Mouse (Mus musculus): Measurements from ENCODE around the gene H6pd. TPM values are rescaled to one million over a fixed set of nuclear protein-coding genes. Genes with fewer than 3 reads are reported as not detected.
A peak's percentile ranks its signal among the peaks of the same experiment; 100 is the strongest.

H6pd gene
- 2.1 and 2.5 TPM in 2 replicates for polyA plus RNA-seq (2014; fragmentation: Nextera tagmentation; extraction: Ambion mirVana)

GRCm38 (mm10) chr4:150008853-150009586 is at the start of gene H6pd:
Gene H6pd, minus strand, starts transcription at chr4:150009023.
- 5% methylated on average over 52 of the region's 52 CpGs for WGBS
- H3K36me3 ChIP-seq (ENCODE audit: control insufficient read depth, insufficient read depth, low read length) = no peaks in the 10 kb centered on the region
- H3K9ac ChIP-seq (ENCODE audit: low read length) = peak within 1 kb of the TSS; percentile 84
- ATAC-seq (replicated peaks; ENCODE audit: low FRiP score) (peak; percentile 91), DNase-seq (ENCODE audit: low spot score) (peak; percentile 94)
- H3K27me3 ChIP-seq (ENCODE audit: control insufficient read depth, insufficient read depth, low read length) = no peaks in the 10 kb centered on the region
- peak within 1 kb of the TSS; percentile 71 for H3K27ac ChIP-seq (ENCODE audit: low read depth, low read length)
- no peaks in the 10 kb centered on the region for H3K4me1 ChIP-seq (replicated peaks; ENCODE audit: control insufficient read depth, insufficient read depth, low read length)
- peak within 1 kb of the TSS; percentile 68 for H3K4me3 ChIP-seq (ENCODE audit: low read depth, low read length)
- H3K4me2 ChIP-seq (ENCODE audit: low read depth, low read length, severe bottlenecking) = peak within 1 kb of the TSS; percentile 50
- H3K9me3 ChIP-seq (ENCODE audit: control insufficient read depth, low read length) = no peaks in the 10 kb centered on the region

- Histone ChIP-seq H3K9me3 (ENCODE audit: control insufficient read depth, low read length) (no peaks in the 10 kb centered on the region), H3K4me3 (ENCODE audit: low read depth, low read length) (no peak overlapping the region), H3K27ac (ENCODE audit: low read depth, low read length) (no peak overlapping the region), H3K27me3 (ENCODE audit: control insufficient read depth, insufficient read depth, low read length) (no peaks in the 10 kb centered on the region), H3K4me1 (replicated peaks; ENCODE audit: control insufficient read depth, insufficient read depth, low read length) (no peaks in the 10 kb centered on the region), H3K36me3 (ENCODE audit: control insufficient read depth, insufficient read depth, low read length) (no peaks in the 10 kb centered on the region), H3K9ac (ENCODE audit: low read length) (no peak overlapping the region), H3K4me2 (ENCODE audit: low read depth, low read length, severe bottlenecking) (no peak overlapping the region)
- WGBS = 90% methylated on average over 12 of the region's 12 CpGs
- no peak for ATAC-seq (replicated peaks; ENCODE audit: low FRiP score)
- DNase-seq (ENCODE audit: low spot score) = no peak
These were observed 48.9 kb upstream of the H6pd start for GRCm38 (mm10) chr4:150057722-150058121.

GRCm38 (mm10) chr4:150056171-150056570 is 47.3 kb upstream of the H6pd start:
- Histone ChIP-seq H3K4me1 (replicated peaks; ENCODE audit: control insufficient read depth, insufficient read depth, low read length) (no peaks in the 10 kb centered on the region), H3K9me3 (ENCODE audit: control insufficient read depth, low read length) (no peaks in the 10 kb centered on the region), H3K27me3 (ENCODE audit: control insufficient read depth, insufficient read depth, low read length) (no peaks in the 10 kb centered on the region), H3K36me3 (ENCODE audit: control insufficient read depth, insufficient read depth, low read length) (no peaks in the 10 kb centered on the region), H3K9ac (ENCODE audit: low read length) (no peak overlapping the region), H3K4me3 (ENCODE audit: low read depth, low read length) (no peak overlapping the region), H3K4me2 (ENCODE audit: low read depth, low read length, severe bottlenecking) (no peak overlapping the region), H3K27ac (ENCODE audit: low read depth, low read length) (no peak overlapping the region)
- WGBS = 88% methylated on average over 7 of the region's 7 CpGs
- no peak for DNase-seq (ENCODE audit: low spot score)
- ATAC-seq (replicated peaks; ENCODE audit: low FRiP score) = no peak

GRCm38 (mm10) chr4:150052380-150052779 is 43.6 kb upstream of the H6pd start:
- Histone ChIP-seq H3K4me3 (ENCODE audit: low read depth, low read length) (no peak overlapping the region), H3K27me3 (ENCODE audit: control insufficient read depth, insufficient read depth, low read length) (peaks cover 23% of the 10 kb centered on the region), H3K9me3 (ENCODE audit: control insufficient read depth, low read length) (no peaks in the 10 kb centered on the region), H3K36me3 (ENCODE audit: control insufficient read depth, insufficient read depth, low read length) (no peaks in the 10 kb centered on the region), H3K4me1 (replicated peaks; ENCODE audit: control insufficient read depth, insufficient read depth, low read length) (peaks cover 6% of the 10 kb centered on the region), H3K4me2 (ENCODE audit: low read depth, low read length, severe bottlenecking) (no peak overlapping the region), H3K9ac (ENCODE audit: low read length) (no peak overlapping the region), H3K27ac (ENCODE audit: low read depth, low read length) (no peak overlapping the region)
- no peak for DNase-seq (ENCODE audit: low spot score)
- WGBS = 94% methylated on average over 3 of the region's 3 CpGs
- ATAC-seq (replicated peaks; ENCODE audit: low FRiP score) = no peak

- Histone ChIP-seq H3K36me3 (ENCODE audit: control insufficient read depth, insufficient read depth, low read length) (no peaks in the 10 kb centered on the region), H3K4me3 (ENCODE audit: low read depth, low read length) (no peak overlapping the region), H3K4me2 (ENCODE audit: low read depth, low read length, severe bottlenecking) (no peak overlapping the region), H3K4me1 (replicated peaks; ENCODE audit: control insufficient read depth, insufficient read depth, low read length) (peaks cover 6% of the 10 kb centered on the region), H3K9ac (ENCODE audit: low read length) (no peak overlapping the region), H3K27me3 (ENCODE audit: control insufficient read depth, insufficient read depth, low read length) (peaks cover 25% of the 10 kb centered on the region), H3K9me3 (ENCODE audit: control insufficient read depth, low read length) (no peaks in the 10 kb centered on the region), H3K27ac (ENCODE audit: low read depth, low read length) (no peak overlapping the region)
- WGBS = 79% methylated on average over 8 of the region's 8 CpGs
- no peak for ATAC-seq (replicated peaks; ENCODE audit: low FRiP score)
- DNase-seq (ENCODE audit: low spot score) = no peak
These were observed 42.7 kb upstream of the H6pd start for GRCm38 (mm10) chr4:150051514-150051913.

GRCm38 (mm10) chr4:150049564-150050226 is 40.9 kb upstream of the H6pd start:
- no peaks in the 10 kb centered on the region for H3K9me3 ChIP-seq (ENCODE audit: control insufficient read depth, low read length)
- peaks cover 25% of the 10 kb centered on the region for H3K27me3 ChIP-seq (ENCODE audit: control insufficient read depth, insufficient read depth, low read length)
- H3K27ac ChIP-seq (ENCODE audit: low read depth, low read length) = no peak overlapping the region
- WGBS = 20% methylated on average over 13 of the region's 13 CpGs
- H3K36me3 ChIP-seq (ENCODE audit: control insufficient read depth, insufficient read depth, low read length) = no peaks in the 10 kb centered on the region
- peaks cover 6% of the 10 kb centered on the region for H3K4me1 ChIP-seq (replicated peaks; ENCODE audit: control insufficient read depth, insufficient read depth, low read length)
- no peak overlapping the region; the same call in 1 of the 2 replicates for H3K4me2 ChIP-seq (ENCODE audit: low read depth, low read length, severe bottlenecking)
- no peak for DNase-seq (ENCODE audit: low spot score)
- no peak overlapping the region for H3K4me3 ChIP-seq (ENCODE audit: low read depth, low read length)
- no peak for ATAC-seq (replicated peaks; ENCODE audit: low FRiP score)
- no peak overlapping the region for H3K9ac ChIP-seq (ENCODE audit: low read length)

- H3K36me3 ChIP-seq (ENCODE audit: control insufficient read depth, insufficient read depth, low read length) = no peaks in the 10 kb centered on the region
- peaks cover 6% of the 10 kb centered on the region for H3K4me1 ChIP-seq (replicated peaks; ENCODE audit: control insufficient read depth, insufficient read depth, low read length)
- no peak for DNase-seq (ENCODE audit: low spot score)
- WGBS = 25% methylated on average over 15 of the region's 15 CpGs
- H3K27ac ChIP-seq (ENCODE audit: low read depth, low read length) = no peak overlapping the region
- H3K9me3 ChIP-seq (ENCODE audit: control insufficient read depth, low read length) = no peaks in the 10 kb centered on the region
- peak overlapping the region; percentile 85 for H3K4me2 ChIP-seq (ENCODE audit: low read depth, low read length, severe bottlenecking)
- peaks cover 25% of the 10 kb centered on the region for H3K27me3 ChIP-seq (ENCODE audit: control insufficient read depth, insufficient read depth, low read length)
- peak overlapping the region; percentile 49; the same call in 1 of the 2 replicates for H3K9ac ChIP-seq (ENCODE audit: low read length)
- peak overlapping the region; percentile 43 for H3K4me3 ChIP-seq (ENCODE audit: low read depth, low read length)
- no peak for ATAC-seq (replicated peaks; ENCODE audit: low FRiP score)
These were observed 40.3 kb upstream of the H6pd start for GRCm38 (mm10) chr4:150049157-150049513.

- H3K27me3 ChIP-seq (ENCODE audit: control insufficient read depth, insufficient read depth, low read length) = peaks cover 25% of the 10 kb centered on the region
- ATAC-seq (replicated peaks; ENCODE audit: low FRiP score) = peak; percentile 24; the same call in 1 of the 2 replicates
These were observed 39.8 kb upstream of the H6pd start for GRCm38 (mm10) chr4:150048478-150049156.

More at GRCm38 (mm10) chr4:150048478-150049156, 39.8 kb upstream of the H6pd start:
- DNase-seq (ENCODE audit: low spot score) = peak; percentile 59
- Histone ChIP-seq H3K9me3 (ENCODE audit: control insufficient read depth, low read length) (no peaks in the 10 kb centered on the region), H3K36me3 (ENCODE audit: control insufficient read depth, insufficient read depth, low read length) (no peaks in the 10 kb centered on the region), H3K4me1 (replicated peaks; ENCODE audit: control insufficient read depth, insufficient read depth, low read length) (peaks cover 6% of the 10 kb centered on the region), H3K9ac (ENCODE audit: low read length) (peak overlapping the region; percentile 49), H3K27ac (ENCODE audit: low read depth, low read length) (no peak overlapping the region), H3K4me3 (ENCODE audit: low read depth, low read length) (peak overlapping the region; percentile 43), H3K4me2 (ENCODE audit: low read depth, low read length, severe bottlenecking) (peak overlapping the region; percentile 85)
- under 1% methylated on average over 49 of the region's 49 CpGs for WGBS
